Mouse (Mus musculus) lung, embryonic 16.5 days (tissue): ENCODE measurements at regions not wholly inside any gene's neighbourhood (a gene's known extent, or its start where the extent isn't known, plus 50 kb on each side); places are given as distances from the start of the nearest gene placed in this dataset. TPM values are rescaled to one million over a fixed set of nuclear protein-coding genes. Genes with fewer than 3 reads are reported as not detected.

Source experiments
- ATAC-seq: fragments of 200-750 bp; cut with Nextera tagmentation; 2 replicates; pipeline ENCODE4 v1.8.0; 2017; ENCODE audit warnings: low read depth, mild to moderate bottlenecking, moderate library complexity
- H3K27ac ChIP-seq: fragments of 300-500 bp; sonication (generic); 2 replicates; pipeline ENCODE4 v1.5.1; 2014; ENCODE audit warnings: mild to moderate bottlenecking, control low read depth, low read length
- H3K27me3 ChIP-seq: fragments of 300-500 bp; sonication (generic); 2 replicates; pipeline ENCODE4 v1.6.1; 2014; ENCODE audit warnings: low read depth, low read length, mixed read lengths; ENCODE audit not compliant: control insufficient read depth, insufficient read depth
- H3K36me3 ChIP-seq: fragments of 300-500 bp; sonication (generic); 2 replicates; pipeline ENCODE4 v1.6.1; 2014; ENCODE audit warnings: low read length; ENCODE audit not compliant: control insufficient read depth, insufficient read depth
- H3K4me1 ChIP-seq: fragments of 300-500 bp; sonication (generic); replicated peaks from 2 replicates; pipeline ENCODE4 v1.6.1; 2014; ENCODE audit warnings: low read length, mixed read lengths; ENCODE audit not compliant: control insufficient read depth, insufficient read depth
- H3K4me2 ChIP-seq: fragments of 300-500 bp; sonication (generic); 2 replicates; pipeline ENCODE4 v1.6.1; 2014; ENCODE audit warnings: low read depth, low read length, control low read depth
- H3K4me3 ChIP-seq: fragments of 300-500 bp; sonication (generic); 2 replicates; pipeline ENCODE4 v1.5.1; 2014; ENCODE audit warnings: mild to moderate bottlenecking, low read length, control low read depth
- H3K9ac ChIP-seq: fragments of 300-500 bp; sonication (generic); 2 replicates; pipeline ENCODE4 v1.6.1; 2014; ENCODE audit warnings: low read length, control low read depth
- H3K9me3 ChIP-seq: fragments of 300-500 bp; sonication (generic); 2 replicates; pipeline ENCODE4 v1.6.1; 2016; ENCODE audit warnings: low read length; ENCODE audit not compliant: control insufficient read depth
- WGBS: fragments of 180-500 bp; shearing (Covaris S2); extraction: QIAGEN DNeasy Blood & Tissue Kit; methylation state at CpG from one replicate; pipeline ENCODE4 v1.1.7; 2014; 5-methylcytosine and 5-hydroxymethylcytosine counted together
- microRNA-seq: library from miRNA; unstranded; fragments of <30 nt; microRNA quantifications from one replicate; pipeline ENCODE4, GENCODE M21; 2016

DNA sequence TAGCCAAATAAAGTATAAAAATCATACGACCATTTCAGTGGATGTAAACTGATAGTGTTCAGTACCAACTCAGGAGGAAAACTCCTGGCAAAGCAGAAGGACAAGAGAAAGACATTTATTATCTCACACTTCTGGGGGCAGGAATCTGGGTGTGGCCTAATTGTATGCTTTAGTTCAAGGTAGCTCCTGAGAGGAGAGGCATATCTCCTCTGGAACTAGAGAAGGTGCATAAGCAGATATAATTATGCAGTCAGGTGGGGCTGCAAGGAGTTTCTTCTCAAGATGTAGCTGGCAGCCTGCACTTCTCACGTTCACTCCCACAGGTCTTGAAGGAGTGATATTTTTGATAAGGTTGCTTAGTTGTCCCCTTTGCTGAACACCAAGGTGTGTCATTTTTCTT, 71.4 kb upstream of the Adgra3 start:
- Histone ChIP-seq H3K9me3 (no peaks in the 10 kb centered on the region), H3K4me2 (no peak overlapping the region), H3K4me3 (no peak overlapping the region), H3K9ac (no peak overlapping the region), H3K27ac (no peak overlapping the region), H3K36me3 (no peaks in the 10 kb centered on the region), H3K27me3 (no peaks in the 10 kb centered on the region), H3K4me1 (no peaks in the 10 kb centered on the region)
- WGBS = 33% methylated on average over 2 of the region's 2 CpGs
- no peak for ATAC-seq

GRCm38 (mm10) chr5:50128972-50129371, 70.2 kb upstream of the Adgra3 start:
- no peak for ATAC-seq
- Histone ChIP-seq H3K9me3 (no peaks in the 10 kb centered on the region), H3K4me3 (no peak overlapping the region), H3K27me3 (no peaks in the 10 kb centered on the region), H3K4me2 (no peak overlapping the region), H3K9ac (no peak overlapping the region), H3K27ac (no peak overlapping the region), H3K36me3 (no peaks in the 10 kb centered on the region), H3K4me1 (no peaks in the 10 kb centered on the region)
- 80% methylated on average over 3 of the region's 3 CpGs for WGBS

GRCm38 (mm10) chr5:50126594-50126993, 67.8 kb upstream of the Adgra3 start:
- Histone ChIP-seq H3K27ac (no peak overlapping the region), H3K4me1 (no peaks in the 10 kb centered on the region), H3K4me2 (no peak overlapping the region), H3K4me3 (no peak overlapping the region), H3K9me3 (no peaks in the 10 kb centered on the region), H3K9ac (no peak overlapping the region), H3K36me3 (no peaks in the 10 kb centered on the region), H3K27me3 (no peaks in the 10 kb centered on the region)
- no peak for ATAC-seq
- WGBS = 70% methylated on average over 2 of the region's 2 CpGs

GRCm38 (mm10) chr5:50126177-50126576, 67.4 kb upstream of the Adgra3 start:
- Histone ChIP-seq H3K27me3 (no peaks in the 10 kb centered on the region), H3K4me2 (no peak overlapping the region), H3K4me1 (no peaks in the 10 kb centered on the region), H3K36me3 (no peaks in the 10 kb centered on the region), H3K27ac (no peak overlapping the region), H3K4me3 (no peak overlapping the region), H3K9ac (no peak overlapping the region), H3K9me3 (no peaks in the 10 kb centered on the region)
- ATAC-seq = no peak

GRCm38 (mm10) chr5:50125676-50126075, 66.9 kb upstream of the Adgra3 start:
- H3K27me3 ChIP-seq = no peaks in the 10 kb centered on the region
- 71% methylated on average over 2 of the region's 2 CpGs for WGBS
- H3K9ac ChIP-seq = no peak overlapping the region
- no peaks in the 10 kb centered on the region for H3K36me3 ChIP-seq
- no peaks in the 10 kb centered on the region for H3K4me1 ChIP-seq
- H3K4me2 ChIP-seq = no peak overlapping the region
- H3K9me3 ChIP-seq = no peaks in the 10 kb centered on the region
- H3K4me3 ChIP-seq = no peak overlapping the region
- no peak overlapping the region for H3K27ac ChIP-seq
- ATAC-seq = no peak

DNA sequence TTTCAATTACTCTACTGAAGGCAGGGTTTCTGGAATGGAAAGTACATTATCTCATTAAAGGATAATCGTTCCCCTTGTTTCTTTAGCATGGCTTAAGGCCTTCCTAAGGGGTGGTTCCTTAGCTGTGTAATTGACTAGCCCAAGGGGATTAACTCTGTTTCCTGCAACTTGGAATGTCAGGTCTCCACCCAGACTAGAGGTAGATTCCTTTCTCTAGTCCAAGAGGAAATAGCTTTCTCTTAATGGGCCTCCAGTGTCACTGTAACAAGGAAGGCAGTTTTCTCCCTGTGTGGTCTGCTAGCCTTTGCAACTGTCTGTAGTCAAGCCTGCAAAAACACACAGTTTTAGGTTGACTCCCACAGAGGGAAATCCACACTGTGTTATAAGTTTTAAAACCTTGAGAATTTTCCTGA, 64.0 kb upstream of the Adgra3 start:
- no peak overlapping the region for H3K27ac ChIP-seq
- no peaks in the 10 kb centered on the region for H3K36me3 ChIP-seq
- no peak overlapping the region for H3K4me3 ChIP-seq
- H3K9me3 ChIP-seq = no peaks in the 10 kb centered on the region
- ATAC-seq = no peak
- WGBS = 23% methylated on average over 1 of the region's 1 CpGs
- H3K27me3 ChIP-seq = no peaks in the 10 kb centered on the region
- no peaks in the 10 kb centered on the region for H3K4me1 ChIP-seq
- H3K9ac ChIP-seq = no peak overlapping the region
- H3K4me2 ChIP-seq = no peak overlapping the region

DNA sequence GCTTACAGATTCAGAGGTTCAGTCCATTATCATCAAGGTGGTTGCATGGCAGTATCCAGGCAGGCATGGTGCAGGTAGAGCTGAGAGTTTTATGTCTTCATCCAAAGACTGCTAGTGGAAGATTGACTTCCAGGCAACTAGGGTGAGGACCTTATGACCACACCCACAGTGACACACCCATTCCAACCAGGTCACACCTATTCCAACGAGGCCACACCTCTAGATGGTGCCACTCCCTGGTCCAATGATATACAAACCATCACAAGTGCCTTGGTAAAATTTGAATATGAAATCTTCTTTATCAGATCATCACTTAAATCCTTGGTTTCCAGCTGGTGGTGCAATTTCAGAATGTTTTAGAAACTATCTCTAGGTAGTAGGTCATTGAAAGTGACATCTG, 61.1 kb upstream of the Adgra3 start:
- H3K4me3 ChIP-seq = no peak overlapping the region
- ATAC-seq = no peak
- WGBS = 62% methylated on average over 1 of the region's 1 CpGs
- no peaks in the 10 kb centered on the region for H3K9me3 ChIP-seq
- no peaks in the 10 kb centered on the region for H3K27me3 ChIP-seq
- no peaks in the 10 kb centered on the region for H3K36me3 ChIP-seq
- no peak overlapping the region for H3K27ac ChIP-seq
- no peak overlapping the region for H3K9ac ChIP-seq
- H3K4me1 ChIP-seq = no peaks in the 10 kb centered on the region
- no peak overlapping the region for H3K4me2 ChIP-seq

Small RNA genes in the stretch of these regions (microRNA-seq; reads per million reads assigned to microRNA genes)
- gene Mir8117 = not detected
